Mouse (Mus musculus) megakaryocyte, embryonic 14.5 days (primary cell): Measurements from ENCODE around the gene Pde4b.

Experiments used
- FLI1 ChIP-seq: IDR thresholded peaks from 2 replicates; pipeline ENCODE4 v1.6.1; 2012; ENCODE audit warnings: low read length, inconsistent platforms, mixed read lengths
- GATA1 ChIP-seq: IDR thresholded peaks from 3 replicates; pipeline ENCODE4 v1.6.1; 2012; ENCODE audit warnings: mixed read lengths, low read length, inconsistent platforms, borderline replicate concordance

DNA sequence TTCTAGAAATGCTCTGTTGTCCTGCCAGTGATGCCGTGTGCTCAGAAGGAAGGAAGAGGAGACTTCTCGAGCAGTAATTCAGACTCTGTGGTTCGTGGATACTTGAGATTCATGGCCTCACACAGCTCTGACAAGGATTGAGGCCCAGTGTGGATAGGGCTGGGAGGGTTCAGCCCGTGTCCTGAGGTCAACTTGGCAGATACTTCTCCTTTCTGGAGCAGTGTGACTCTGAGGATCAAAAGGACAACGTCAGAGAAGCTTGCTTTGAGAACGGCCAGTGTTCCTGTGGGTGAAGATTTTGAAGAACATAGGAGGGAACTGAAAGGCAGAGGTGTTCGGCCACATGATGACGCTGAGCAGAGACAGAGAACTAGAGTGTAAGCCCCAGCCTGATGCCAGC is 537.6 kb downstream of the Pde4b start:
- no peak for TF ChIP-seq FLI1
- no peak for TF ChIP-seq GATA1
